Mouse (Mus musculus): ENCODE measurements at regions not wholly inside any gene's neighbourhood (a gene's known extent, or its start where the extent isn't known, plus 50 kb on each side); places are given as distances from the start of the nearest gene placed in this dataset.

- no peak overlapping the region for H3K27ac ChIP-seq (replicated peaks)
- H3K4me1 ChIP-seq, result 0 out of 2 replicates have a peak, but pooled peaks cover 3% of the 10 kb centered on the region
- H3K9me3 ChIP-seq, result peaks cover 4% of the 10 kb centered on the region; the same call in 1 of the 2 replicates
- H3K9ac ChIP-seq (replicated peaks), result no peak overlapping the region
- H3K4me2 ChIP-seq (replicated peaks), result no peak overlapping the region
- no peak overlapping the region for H3K4me3 ChIP-seq
- 73% methylated on average over 3 of the region's 3 CpGs for WGBS
- H3K27me3 ChIP-seq, result no peaks in the 10 kb centered on the region
- no peak for ATAC-seq (ENCODE audit: low FRiP score, low read depth)
- no peaks in the 10 kb centered on the region for H3K36me3 ChIP-seq
Observed at GRCm38 (mm10) chr19:26545671-26546070, 59.2 kb upstream of the Smarca2 start.

- no peaks in the 10 kb centered on the region for H3K27me3 ChIP-seq
- H3K4me2 ChIP-seq (replicated peaks), result no peak overlapping the region
- H3K4me3 ChIP-seq, result no peak overlapping the region
- 0 out of 2 replicates have a peak, but pooled peaks cover 3% of the 10 kb centered on the region for H3K4me1 ChIP-seq
- ATAC-seq (ENCODE audit: low FRiP score, low read depth), result no peak
- no peak overlapping the region for H3K27ac ChIP-seq (replicated peaks)
- no peaks in the 10 kb centered on the region for H3K9me3 ChIP-seq
- no peaks in the 10 kb centered on the region for H3K36me3 ChIP-seq
- no peak overlapping the region for H3K9ac ChIP-seq (replicated peaks)
- WGBS, result 88% methylated on average over 6 of the region's 6 CpGs
Observed at GRCm38 (mm10) chr19:26547522-26547921, 57.3 kb upstream of the Smarca2 start.

GRCm38 (mm10) chr19:26548562-26549270 is 56.1 kb upstream of the Smarca2 start:
- H3K36me3 ChIP-seq, result no peaks in the 10 kb centered on the region
- H3K9ac ChIP-seq (replicated peaks), result no peak overlapping the region
- no peak overlapping the region for H3K4me3 ChIP-seq
- 0 out of 2 replicates have a peak, but pooled peaks cover 3% of the 10 kb centered on the region for H3K4me1 ChIP-seq
- H3K4me2 ChIP-seq (replicated peaks), result no peak overlapping the region
- H3K27ac ChIP-seq (replicated peaks), result no peak overlapping the region
- 83% methylated on average over 14 of the region's 14 CpGs for WGBS
- ATAC-seq (ENCODE audit: low FRiP score, low read depth), result no peak
- H3K27me3 ChIP-seq, result no peaks in the 10 kb centered on the region
- no peaks in the 10 kb centered on the region for H3K9me3 ChIP-seq

GRCm38 (mm10) chr19:26550299-26550698 is 54.6 kb upstream of the Smarca2 start:
- no peak overlapping the region for H3K27ac ChIP-seq (replicated peaks)
- 0 out of 2 replicates have a peak, but pooled peaks cover 3% of the 10 kb centered on the region for H3K4me1 ChIP-seq
- H3K4me2 ChIP-seq (replicated peaks), result no peak overlapping the region
- no peak overlapping the region for H3K4me3 ChIP-seq
- WGBS, result 51% methylated on average over 5 of the region's 5 CpGs
- H3K9ac ChIP-seq (replicated peaks), result no peak overlapping the region
- H3K9me3 ChIP-seq, result no peaks in the 10 kb centered on the region
- H3K36me3 ChIP-seq, result no peaks in the 10 kb centered on the region
- H3K27me3 ChIP-seq, result no peaks in the 10 kb centered on the region
- no peak for ATAC-seq (ENCODE audit: low FRiP score, low read depth)
